ENCODE assay signal across 8 mouse cellular contexts in the genomic region with DNA sequence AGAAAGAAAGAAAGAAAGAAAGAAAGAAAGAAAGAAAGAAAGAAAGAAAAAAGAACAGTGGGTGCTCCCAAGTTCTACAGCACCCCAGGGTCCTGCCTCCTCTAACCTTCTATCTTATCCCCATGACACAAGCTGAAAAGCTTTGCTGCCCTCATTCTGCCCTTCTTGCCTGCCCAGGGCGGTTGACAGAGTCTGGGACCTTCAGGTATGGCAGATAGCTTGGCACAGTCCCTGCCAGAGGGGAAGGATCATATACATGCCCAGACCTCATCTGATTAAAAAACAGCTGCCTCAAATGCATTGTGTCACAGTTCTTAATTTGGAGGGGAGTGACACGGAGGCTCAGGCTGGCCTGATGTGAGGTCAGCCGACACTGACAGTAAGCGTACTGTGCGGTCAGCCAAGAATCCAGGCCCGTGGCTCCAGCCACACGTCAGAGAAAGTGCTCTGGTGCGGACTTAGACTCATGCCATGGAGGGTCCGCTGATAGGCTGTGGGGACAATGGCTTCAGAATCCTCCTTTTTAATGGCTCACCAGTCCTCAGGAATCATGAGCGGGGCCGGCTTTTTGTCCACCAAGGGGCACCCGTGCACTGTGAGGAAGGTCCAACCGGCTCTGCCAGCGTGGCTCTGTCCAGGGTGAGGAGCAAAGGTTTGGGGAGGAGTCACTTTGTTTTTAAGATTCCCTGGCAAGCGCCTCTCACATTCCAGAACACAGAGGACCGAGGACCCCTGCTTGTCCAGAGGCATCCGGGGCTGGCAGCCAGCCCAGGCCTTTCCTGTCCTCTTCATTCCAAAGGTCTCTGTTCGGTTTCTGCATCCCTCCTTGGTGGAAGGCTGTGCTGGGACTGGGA. TPM values are rescaled to one million over a fixed set of nuclear protein-coding genes. Genes with fewer than 3 reads are reported as not detected.
DNase-seq lines count a peak whose midpoint lies in the region; ATAC-seq lines count a peak whose summit lies in the region.

No protein-coding gene starts in this region.

- H3K27me3 ChIP-seq in forebrain, embryonic 12.5 days, result peaks cover 4% of the 10 kb centered on the region; the same call in 1 of the 2 replicates
- H3K27me3 ChIP-seq in lung, embryonic 16.5 days (ENCODE audit: control insufficient read depth, insufficient read depth, low read depth, low read length), result no peaks in the 10 kb centered on the region

- ATAC-seq in forebrain, embryonic 12.5 days (ENCODE audit: low FRiP score), result peak; percentile 51; the same call in 1 of the 2 replicates
- peak; percentile 94 for ATAC-seq in lung, embryonic 16.5 days (ENCODE audit: low read depth)
- no peak for ATAC-seq in CD4-positive, CD25-positive, alpha-beta regulatory T cell, adult 4 months

- no peaks in the 10 kb centered on the region for H3K36me3 ChIP-seq in forebrain, embryonic 12.5 days (replicated peaks)
- no peaks in the 10 kb centered on the region for H3K36me3 ChIP-seq in lung, embryonic 16.5 days (ENCODE audit: control insufficient read depth, insufficient read depth, low read length)

- peak overlapping the region; percentile 21 for H3K4me2 ChIP-seq in forebrain, embryonic 12.5 days
- H3K4me2 ChIP-seq in lung, embryonic 16.5 days (ENCODE audit: low read depth, low read length), result peak overlapping the region; percentile 25; the same call in 1 of the 2 replicates

- no peak overlapping the region for H3K4me3 ChIP-seq in forebrain, embryonic 12.5 days (replicated peaks)
- no peak overlapping the region for H3K4me3 ChIP-seq in lung, embryonic 16.5 days (ENCODE audit: low read length)

- no peak overlapping the region for H3K27ac ChIP-seq in forebrain, embryonic 12.5 days
- H3K27ac ChIP-seq in lung, embryonic 16.5 days (ENCODE audit: low read length), result peak overlapping the region; percentile 89

- no peaks in the 10 kb centered on the region for H3K9me3 ChIP-seq in forebrain, embryonic 12.5 days
- no peaks in the 10 kb centered on the region; the same call in 1 of the 2 replicates for H3K9me3 ChIP-seq in lung, embryonic 16.5 days (ENCODE audit: control insufficient read depth, low read length)

- WGBS in forebrain, embryonic 12.5 days, result 12% methylated on average over 18 of the region's 18 CpGs
- 9% methylated on average over 18 of the region's 18 CpGs for WGBS in lung, embryonic 16.5 days

- H3K4me1 ChIP-seq in forebrain, embryonic 12.5 days, result peaks cover 9% of the 10 kb centered on the region
- H3K4me1 ChIP-seq in lung, embryonic 16.5 days (replicated peaks; ENCODE audit: control insufficient read depth, insufficient read depth, low read length), result peaks cover 32% of the 10 kb centered on the region

- DNase-seq in spleen, postnatal 36 days (ENCODE audit: low spot score in 2 of 2), result peak; percentile 11 to 35
- no peak for DNase-seq in spleen, postnatal 14 days (ENCODE audit: low spot score in 2 of 2)
- DNase-seq in heart, postnatal 10 days, result peak; percentile 88 to 90
- DNase-seq in kidney, postnatal 36 days, result peak; percentile 95
- peak; percentile 80 for DNase-seq in ovary, postnatal 36 days (ENCODE audit: low spot score)

- intact Hi-C loops in heart, postnatal 10 days (cut with DNase I), result loop anchor here (1.0 to 2.0 kb wide), 3 partner anchors 51 to 145 kb away; no protein-coding TSS in a partner anchor

- H3K9ac ChIP-seq in forebrain, embryonic 12.5 days, result no peak overlapping the region
- peak overlapping the region; percentile 50 for H3K9ac ChIP-seq in lung, embryonic 16.5 days (ENCODE audit: low read length)

RNA-seq across cellular contexts. Expression of a gene that starts 40.3 kb away (rescaled TPM):
- 2.0 and 2.1 TPM in 2 replicates for polyA plus RNA-seq in forebrain, embryonic 12.5 days (2016; fragmentation: Nextera tagmentation; extraction: Ambion mirVana)
- total RNA-seq in heart, postnatal 10 days (2021), result 10 to 100 TPM; 27.2 TPM
- polyA plus RNA-seq in lung, embryonic 16.5 days (2015; fragmentation: Nextera tagmentation; extraction: Ambion mirVana), result 22.4 and 28.6 TPM in 2 replicates
- polyA plus RNA-seq in CD4-positive, CD25-positive, alpha-beta regulatory T cell, adult 4 months (2017; shearing (Covaris generic)), result not detected

RNA-seq across cellular contexts. Expression of a gene that starts 53.7 kb away (rescaled TPM):
- 2.6 and 3.2 TPM in 2 replicates for polyA plus RNA-seq in forebrain, embryonic 12.5 days (2016; fragmentation: Nextera tagmentation; extraction: Ambion mirVana)
- under 1 TPM; 0.35 to 0.67 TPM for total RNA-seq in heart, postnatal 10 days (2021)
- polyA plus RNA-seq in lung, embryonic 16.5 days (2015; fragmentation: Nextera tagmentation; extraction: Ambion mirVana), result 0.29 and 0.54 TPM in 2 replicates
- not detected for polyA plus RNA-seq in CD4-positive, CD25-positive, alpha-beta regulatory T cell, adult 4 months (2017; shearing (Covaris generic))

Comparison
In these comparisons a context has a peak if more than half of its experiments do, and no peak if none do; other contexts are left out.
1. DNase-seq: peak in spleen, postnatal 36 days (2 of 2), heart, postnatal 10 days (2 of 2), kidney, postnatal 36 days (2 of 2) and ovary, postnatal 36 days (single experiment); none in spleen, postnatal 14 days (0 of 2).